Mouse (Mus musculus) ZHBTc4 (cell line): ENCODE measurements around the gene Ehhadh.
A peak's percentile ranks its signal among the peaks of the same experiment; 100 is the strongest.

Experiments used
- DNase-seq: peaks from one replicate; pipeline ENCODE4 v3.0.0-alpha.2; 2011; ENCODE audit warnings: low read depth, low spot score

Gene Ehhadh

DNA sequence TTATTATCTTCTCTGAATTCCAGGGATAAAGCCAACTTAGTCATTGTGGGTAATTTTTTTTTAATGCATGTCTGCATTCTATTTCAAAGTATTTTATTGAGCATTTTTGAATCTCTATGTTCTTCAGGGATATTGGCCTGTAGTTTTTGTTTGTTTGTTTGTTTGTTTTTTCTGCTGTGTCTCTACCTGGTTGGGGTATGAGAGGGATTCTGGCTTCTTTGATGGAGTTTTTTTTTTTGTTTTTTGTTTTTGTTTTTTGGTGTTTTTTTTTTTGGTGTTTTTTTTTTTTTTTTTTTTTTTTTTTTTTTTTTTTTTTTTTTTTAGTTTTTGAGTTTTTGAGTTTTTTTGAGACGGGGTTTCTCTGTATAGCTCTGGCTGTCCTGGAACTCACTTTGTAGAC is 52.0 kb downstream of the Ehhadh start:
- DNase-seq, result no peak

DNA sequence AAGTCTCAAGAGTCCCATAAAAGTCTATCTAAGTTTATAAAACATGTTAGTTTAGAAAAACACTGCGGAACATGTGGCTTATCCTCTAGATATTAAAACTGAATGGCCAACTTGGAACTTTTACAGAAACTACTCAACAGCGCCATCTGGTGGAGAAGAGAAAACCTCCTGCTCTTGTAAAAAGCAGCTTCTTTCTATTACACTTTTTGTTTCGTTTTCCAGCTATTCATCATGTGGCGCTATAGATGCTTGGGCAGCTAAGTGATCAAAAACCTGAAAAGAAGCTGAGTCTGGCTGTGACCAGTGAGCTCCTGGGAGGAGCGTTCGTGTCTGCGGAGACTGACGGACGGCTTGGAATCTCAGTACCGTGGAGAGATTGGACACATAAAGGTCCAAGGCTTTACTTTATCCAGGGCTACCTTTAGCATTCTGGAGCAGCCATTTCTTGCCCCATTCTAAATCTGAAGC is 59.7 kb downstream of the Ehhadh start:
- peak; percentile 73 for DNase-seq

- no peak for DNase-seq
Observed at GRCm38 (mm10) chr16:21727421-21727820, 60.2 kb downstream of the Ehhadh start.

- no peak for DNase-seq
Observed at GRCm38 (mm10) chr16:21724261-21724660, 63.3 kb downstream of the Ehhadh start.

GRCm38 (mm10) chr16:21719770-21720169 is 67.8 kb downstream of the Ehhadh start:
- DNase-seq, result no peak

DNA sequence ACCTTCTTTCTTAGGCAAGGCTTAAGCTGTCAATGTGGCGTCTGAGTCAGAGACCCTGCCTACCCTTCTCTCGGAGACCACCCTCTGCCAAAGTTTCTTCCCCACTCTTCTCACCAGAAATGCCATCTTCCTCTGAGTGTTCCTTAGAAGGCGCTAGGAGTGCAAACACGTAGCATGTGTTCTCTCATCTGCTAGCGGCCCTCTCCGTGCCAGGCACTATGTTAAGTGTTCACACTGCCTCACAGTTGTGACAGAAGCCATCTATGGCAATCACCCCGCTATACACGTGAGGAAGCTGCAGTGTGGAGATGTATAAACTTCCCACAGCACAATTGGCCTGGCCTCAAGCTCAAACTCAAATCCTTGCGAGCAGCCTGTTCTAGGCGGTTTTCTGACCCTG is 73.1 kb downstream of the Ehhadh start:
- DNase-seq, result no peak
